8 mouse cellular contexts compared by ENCODE assay signal in the genomic region with DNA sequence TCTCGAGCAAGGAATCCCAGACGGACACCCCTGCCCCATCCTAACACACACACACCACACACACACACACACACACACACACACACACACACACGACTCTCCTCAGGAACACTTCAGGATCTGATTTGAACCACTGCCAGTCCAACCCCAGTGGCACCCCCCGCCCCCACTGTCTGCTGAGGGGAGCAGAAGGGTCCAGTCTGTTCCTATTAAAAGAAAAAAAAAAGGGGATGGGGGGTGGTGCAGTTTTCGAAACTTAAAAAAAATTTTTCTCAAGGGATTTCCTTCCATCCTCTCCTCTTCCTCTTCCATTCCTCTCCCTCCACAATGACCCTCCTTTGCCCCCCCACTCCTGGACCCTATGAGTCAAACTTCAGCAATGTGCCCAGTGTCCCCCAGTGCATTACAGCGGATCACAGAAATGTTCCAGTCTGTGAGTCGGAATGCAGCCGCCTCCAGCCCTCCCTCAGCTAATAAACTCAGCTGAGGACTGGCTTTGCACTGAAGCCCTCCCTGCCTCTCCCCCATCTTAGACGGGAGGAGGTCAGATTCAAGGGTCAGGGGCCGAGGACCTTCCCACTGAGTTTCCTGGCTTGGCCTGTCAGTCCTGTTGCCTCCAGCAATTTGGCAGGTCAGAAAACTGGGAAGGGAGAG. TPM values are rescaled to one million over a fixed set of nuclear protein-coding genes. Genes with fewer than 3 reads are reported as not detected.
DNase-seq lines count a peak whose midpoint lies in the region; ATAC-seq lines count a peak whose summit lies in the region.

No protein-coding gene starts in this region.

- H3K4me2 ChIP-seq in heart, embryonic 16.5 days (ENCODE audit: low read depth, low read length) = peak overlapping the region; percentile 70
- H3K4me2 ChIP-seq in limb, embryonic 12.5 days = peak overlapping the region; percentile 72
- H3K4me2 ChIP-seq in midbrain, embryonic 14.5 days (ENCODE audit: low read length) = peak overlapping the region; percentile 71

- peak overlapping the region; percentile 92 for H3K27ac ChIP-seq in heart, embryonic 16.5 days (ENCODE audit: low read length)
- peak overlapping the region; percentile 98 for H3K27ac ChIP-seq in limb, embryonic 12.5 days
- peak overlapping the region; percentile 97 for H3K27ac ChIP-seq in midbrain, embryonic 14.5 days (replicated peaks; ENCODE audit: low read depth, low read length)

- peaks cover 44% of the 10 kb centered on the region for H3K27me3 ChIP-seq in erythroblast, embryonic 14.5 days (ENCODE audit: control insufficient read depth)
- H3K27me3 ChIP-seq in heart, embryonic 16.5 days (ENCODE audit: control insufficient read depth, insufficient read depth, low read length) = no peaks in the 10 kb centered on the region
- H3K27me3 ChIP-seq in limb, embryonic 12.5 days = no peaks in the 10 kb centered on the region
- no peaks in the 10 kb centered on the region for H3K27me3 ChIP-seq in midbrain, embryonic 14.5 days (ENCODE audit: control insufficient read depth, insufficient read depth, low read length)

- ATAC-seq in erythroblast, adult 5-6 weeks (replicated peaks; ENCODE audit: low FRiP score, poor library complexity, severe bottlenecking) = no peak
- ATAC-seq in heart, embryonic 16.5 days (replicated peaks; ENCODE audit: extremely low read depth, insufficient read depth, low FRiP score) = peak; percentile 14; the same call in 1 of the 2 replicates
- no peak; the same call in 1 of the 2 replicates for ATAC-seq in limb, embryonic 12.5 days (ENCODE audit: insufficient number of reproducible peaks, insufficient read depth, low FRiP score, low TSS enrichment, low read depth)
- no peak; the same call in 1 of the 2 replicates for ATAC-seq in midbrain, embryonic 14.5 days (ENCODE audit: low FRiP score, low TSS enrichment)

- peak overlapping the region; percentile 67 for H3K4me3 ChIP-seq in erythroblast, embryonic 14.5 days (replicated peaks)
- peak overlapping the region; percentile 80 for H3K4me3 ChIP-seq in heart, embryonic 16.5 days (ENCODE audit: low read length)
- H3K4me3 ChIP-seq in limb, embryonic 12.5 days (replicated peaks) = peak overlapping the region; percentile 95
- H3K4me3 ChIP-seq in midbrain, embryonic 14.5 days (replicated peaks; ENCODE audit: low read depth, low read length) = peak overlapping the region; percentile 85

- peaks cover 58% of the 10 kb centered on the region for H3K4me1 ChIP-seq in erythroblast, embryonic 14.5 days (ENCODE audit: control insufficient read depth)
- peaks cover 46% of the 10 kb centered on the region for H3K4me1 ChIP-seq in heart, embryonic 16.5 days (ENCODE audit: control insufficient read depth, insufficient read depth, low read length)
- H3K4me1 ChIP-seq in limb, embryonic 12.5 days (replicated peaks) = peaks cover 58% of the 10 kb centered on the region
- H3K4me1 ChIP-seq in midbrain, embryonic 14.5 days (ENCODE audit: control insufficient read depth, insufficient read depth, low read length) = peaks cover 33% of the 10 kb centered on the region

- WGBS in heart, embryonic 16.5 days = 9% methylated on average over 10 of the region's 10 CpGs
- WGBS in limb, embryonic 12.5 days = 2% methylated on average over 10 of the region's 10 CpGs
- WGBS in midbrain, embryonic 14.5 days = 7% methylated on average over 10 of the region's 10 CpGs

- H3K9ac ChIP-seq in heart, embryonic 16.5 days (ENCODE audit: low read length) = peak overlapping the region; percentile 95
- peak overlapping the region; percentile 100 for H3K9ac ChIP-seq in limb, embryonic 12.5 days (replicated peaks)
- H3K9ac ChIP-seq in midbrain, embryonic 14.5 days (replicated peaks; ENCODE audit: low read length) = peak overlapping the region; percentile 99

- no peaks in the 10 kb centered on the region for H3K9me3 ChIP-seq in erythroblast, embryonic 14.5 days (ENCODE audit: control insufficient read depth, low read length)
- no peaks in the 10 kb centered on the region for H3K9me3 ChIP-seq in heart, embryonic 16.5 days (replicated peaks; ENCODE audit: control insufficient read depth, low read length)
- no peaks in the 10 kb centered on the region for H3K9me3 ChIP-seq in limb, embryonic 12.5 days
- H3K9me3 ChIP-seq in midbrain, embryonic 14.5 days (ENCODE audit: control insufficient read depth, low read length) = no peaks in the 10 kb centered on the region

- DNase-seq in embryo, embryonic 9.5 days (ENCODE audit: extremely low spot score) = peak; percentile 81
- DNase-seq in midbrain, embryonic 14.5 days = no peak
- DNase-seq in spleen, postnatal 4 days (ENCODE audit: low spot score in 2 of 2) = no peak
- no peak for DNase-seq in thymus, postnatal 25 days

- no peaks in the 10 kb centered on the region for H3K36me3 ChIP-seq in erythroblast, embryonic 14.5 days (ENCODE audit: control insufficient read depth)
- H3K36me3 ChIP-seq in heart, embryonic 16.5 days (ENCODE audit: control insufficient read depth, insufficient read depth) = no peaks in the 10 kb centered on the region
- H3K36me3 ChIP-seq in limb, embryonic 12.5 days = no peaks in the 10 kb centered on the region
- H3K36me3 ChIP-seq in midbrain, embryonic 14.5 days (ENCODE audit: control insufficient read depth, insufficient read depth, low read length) = no peaks in the 10 kb centered on the region

RNA-seq across cellular contexts. Expression of gene Hdac7, which starts 12.2 kb away (rescaled TPM):
- polyA plus RNA-seq in erythroblast, embryonic 14.5 days (2012) = 0.45 and 0.62 TPM in 2 replicates
- total RNA-seq in erythroblast, adult 5-6 weeks (2015; ENCODE audit: low replicate concordance) = 3.5 and 7.7 TPM in 2 replicates
- 1.1 and 3.8 TPM in 2 replicates for total RNA-seq in erythroblast, adult 5-6 weeks (2017; ENCODE audit: low replicate concordance)
- 30.9 and 31.7 TPM in 2 replicates for polyA plus RNA-seq in heart, embryonic 16.5 days (2015; fragmentation: Nextera tagmentation; extraction: Ambion mirVana)
- 31.5 and 33.6 TPM in 2 replicates for polyA plus RNA-seq in limb, embryonic 12.5 days (2016; fragmentation: Nextera tagmentation; extraction: Ambion mirVana)
- 29.8 and 30.5 TPM in 2 replicates for polyA plus RNA-seq in midbrain, embryonic 14.5 days (2014; fragmentation: Nextera tagmentation; extraction: Ambion mirVana)

RNA-seq across cellular contexts. Expression of gene Slc48a1, which starts 53.8 kb away (rescaled TPM):
- 32.7 and 39.5 TPM in 2 replicates for polyA plus RNA-seq in erythroblast, embryonic 14.5 days (2012)
- total RNA-seq in erythroblast, adult 5-6 weeks (2015; ENCODE audit: low replicate concordance) = 187 and 225 TPM in 2 replicates
- total RNA-seq in erythroblast, adult 5-6 weeks (2017; ENCODE audit: low replicate concordance) = 172 and 185 TPM in 2 replicates
- polyA plus RNA-seq in heart, embryonic 16.5 days (2015; fragmentation: Nextera tagmentation; extraction: Ambion mirVana) = 71.0 and 76.0 TPM in 2 replicates
- 34.2 and 36.6 TPM in 2 replicates for polyA plus RNA-seq in limb, embryonic 12.5 days (2016; fragmentation: Nextera tagmentation; extraction: Ambion mirVana)
- polyA plus RNA-seq in midbrain, embryonic 14.5 days (2014; fragmentation: Nextera tagmentation; extraction: Ambion mirVana) = 72.9 and 100 TPM in 2 replicates

Comparison
In these comparisons a context has a peak if more than half of its experiments do, and no peak if none do; other contexts are left out.
1. RNA of gene Hdac7, which starts 12.2 kb away (polyA plus RNA-seq): 30.9 to 31.7 TPM in heart, embryonic 16.5 days, 31.5 to 33.6 TPM in limb, embryonic 12.5 days and 29.8 to 30.5 TPM in midbrain, embryonic 14.5 days; 0.45 to 0.62 TPM in erythroblast, embryonic 14.5 days; every median in the first group is over 10 times any median in the second.
2. Peak in every context shown above with its lines, with median percentiles within 50 percentile points of each other: H3K4me3 ChIP-seq, H3K27ac ChIP-seq, H3K4me2 ChIP-seq and H3K9ac ChIP-seq.